Mouse (Mus musculus): ENCODE data around the gene Olfr435.

DNA sequence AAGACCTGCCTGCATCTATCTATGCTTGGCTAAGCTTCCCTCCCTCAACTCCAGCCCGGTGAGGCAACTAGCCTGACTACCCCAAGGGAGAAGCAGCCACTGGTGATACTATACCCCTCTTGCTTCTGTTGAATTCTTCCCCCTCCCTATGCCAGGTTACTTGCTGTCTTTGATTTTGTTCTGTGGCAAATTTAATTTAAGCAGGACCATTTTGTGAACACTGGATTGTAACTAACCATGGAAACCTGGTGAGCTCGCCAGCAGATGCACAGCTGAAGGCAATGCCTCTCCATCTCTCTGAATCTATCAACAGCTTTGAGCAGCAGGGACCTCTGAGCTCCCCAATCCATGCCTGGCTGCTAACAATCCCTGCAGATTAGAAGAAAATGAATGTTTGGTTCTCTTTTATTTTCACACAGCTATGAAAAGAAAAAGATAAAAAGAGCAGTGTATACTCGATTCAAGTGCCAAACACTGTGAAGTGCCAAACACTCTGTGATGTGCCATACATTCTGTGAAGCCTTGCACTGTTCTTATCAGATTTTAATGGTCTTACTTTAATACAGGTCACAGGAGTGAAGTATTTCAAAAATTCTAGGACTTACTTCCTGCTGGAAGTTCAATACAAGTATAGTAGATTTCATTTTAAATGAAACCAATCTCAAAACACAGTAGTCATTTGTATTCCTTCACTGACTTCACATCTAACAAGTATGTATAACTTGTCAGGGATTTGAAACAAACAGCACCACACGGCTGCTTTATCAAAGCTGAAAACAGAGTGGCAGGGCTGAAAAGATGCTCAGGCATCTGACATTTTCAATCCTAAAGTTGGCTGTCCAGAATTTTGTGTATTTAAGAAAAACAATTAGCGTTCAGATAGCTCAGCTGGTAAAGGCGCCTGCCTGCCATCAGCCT lies 18.1 kb upstream of the Olfr435 start:
- TF ChIP-seq CTCF (IDR thresholded peaks at IDR 0.05; ENCODE audit: borderline replicate concordance, control insufficient read depth, extremely low read depth, insufficient read depth, low read length, poor library complexity) (no peak), POLR2A (IDR thresholded peaks at IDR 0.05; ENCODE audit: control insufficient read depth, extremely low read depth, insufficient read depth, low read length, poor library complexity) (no peak)

All from thymus, adult 2 months (tissue).